Mouse (Mus musculus) embryonic facial prominence, embryonic 10.5 days (tissue): ENCODE results near the gene Rap1a. TPM values are rescaled to one million over a fixed set of nuclear protein-coding genes. Genes with fewer than 3 reads are reported as not detected.

Source experiments
- DNase-seq: peaks from one replicate; pipeline ENCODE4 v3.0.0-alpha.2; 2017; ENCODE audit warnings: low spot score
- H3K27ac ChIP-seq: fragments of 300-500 bp; sonication (generic); replicated peaks from 2 replicates; pipeline ENCODE4 v1.5.1; 2016; ENCODE audit warnings: mild to moderate bottlenecking
- H3K27me3 ChIP-seq: fragments of 300-500 bp; sonication (generic); replicated peaks from 2 replicates; pipeline ENCODE4 v1.6.1; 2016; ENCODE audit warnings: low read depth, mild to moderate bottlenecking; ENCODE audit not compliant: poor library complexity, severe bottlenecking
- H3K36me3 ChIP-seq: fragments of 300-500 bp; sonication (generic); replicated peaks from 2 replicates; pipeline ENCODE4 v1.6.1; 2016; ENCODE audit warnings: mild to moderate bottlenecking, moderate library complexity
- H3K4me1 ChIP-seq: fragments of 300-500 bp; sonication (generic); 2 replicates; pipeline ENCODE4 v1.6.1; 2016
- H3K4me3 ChIP-seq: fragments of 300-500 bp; sonication (generic); 2 replicates; pipeline ENCODE4 v1.5.1; 2016; ENCODE audit warnings: mild to moderate bottlenecking, moderate library complexity
- H3K9me3 ChIP-seq: fragments of 300-500 bp; sonication (generic); 2 replicates; pipeline ENCODE4 v1.6.1; 2016; ENCODE audit warnings: mild to moderate bottlenecking
- WGBS: fragments of 180-500 bp; shearing (Covaris S2); methylation state at CpG from one replicate; pipeline ENCODE4 v1.1.7; 2016; 5-methylcytosine and 5-hydroxymethylcytosine counted together
- polyA plus RNA-seq: library from polyadenylated mRNA; unstranded; fragments of >200 nt; fragmentation: Nextera tagmentation; extraction: Ambion mirVana; gene quantifications from 2 replicates; pipeline ENCODE4 v1.2.1, GENCODE M21; 2016

The Rap1a gene
- polyA plus RNA-seq: 66.0 and 66.3 TPM in 2 replicates

GRCm38 (mm10) chr3:105801191-105802166 is at the start of gene Rap1a:
Rap1a (minus strand) TSS chr3:105801336.
- no peaks in the 10 kb centered on the region for H3K36me3 ChIP-seq
- 18% methylated on average over 50 of the region's 50 CpGs for WGBS
- peaks cover 26% of the 10 kb centered on the region for H3K4me1 ChIP-seq
- DNase-seq: peak; percentile 90
- H3K27ac ChIP-seq: peak within 1 kb of the TSS; percentile 95
- H3K4me3 ChIP-seq: peak within 1 kb of the TSS; percentile 87
- H3K9me3 ChIP-seq: no peaks in the 10 kb centered on the region
- no peaks in the 10 kb centered on the region; the same call in 1 of the 2 replicates for H3K27me3 ChIP-seq

- 0 out of 2 replicates have a peak, but pooled peaks cover 3% of the 10 kb centered on the region for H3K4me1 ChIP-seq
- no peaks in the 10 kb centered on the region for H3K27me3 ChIP-seq
- H3K9me3 ChIP-seq: no peaks in the 10 kb centered on the region
- H3K36me3 ChIP-seq: no peaks in the 10 kb centered on the region
- H3K27ac ChIP-seq: no peak overlapping the region
- H3K4me3 ChIP-seq: no peak overlapping the region
- no peak for DNase-seq
- 66% methylated on average over 7 of the region's 7 CpGs for WGBS
These were observed 45.3 kb upstream of the Rap1a start for GRCm38 (mm10) chr3:105846294-105847069.

- H3K4me3 ChIP-seq: no peak overlapping the region
- H3K27ac ChIP-seq: no peak overlapping the region
- H3K9me3 ChIP-seq: no peaks in the 10 kb centered on the region
- no peaks in the 10 kb centered on the region for H3K36me3 ChIP-seq
- H3K4me1 ChIP-seq: no peaks in the 10 kb centered on the region
- DNase-seq: no peak
- WGBS: 84% methylated on average over 4 of the region's 4 CpGs
- no peaks in the 10 kb centered on the region for H3K27me3 ChIP-seq
These were observed 38.7 kb upstream of the Rap1a start for GRCm38 (mm10) chr3:105839836-105840235.

GRCm38 (mm10) chr3:105838655-105839054 is 37.5 kb upstream of the Rap1a start:
- Histone ChIP-seq H3K4me1 (0 out of 2 replicates have a peak, but pooled peaks cover under 1% of the 10 kb centered on the region), H3K27me3 (no peaks in the 10 kb centered on the region), H3K27ac (no peak overlapping the region), H3K4me3 (no peak overlapping the region), H3K36me3 (no peaks in the 10 kb centered on the region), H3K9me3 (no peaks in the 10 kb centered on the region)
- WGBS: 82% methylated on average over 3 of the region's 3 CpGs
- DNase-seq: no peak

GRCm38 (mm10) chr3:105836883-105837282 is 35.7 kb upstream of the Rap1a start:
- DNase-seq: no peak
- WGBS: 85% methylated on average over 3 of the region's 3 CpGs
- Histone ChIP-seq H3K27me3 (no peaks in the 10 kb centered on the region), H3K4me3 (no peak overlapping the region), H3K4me1 (0 out of 2 replicates have a peak, but pooled peaks cover 6% of the 10 kb centered on the region), H3K27ac (no peak overlapping the region), H3K9me3 (no peaks in the 10 kb centered on the region), H3K36me3 (no peaks in the 10 kb centered on the region)

- H3K27ac ChIP-seq: no peak overlapping the region
- 0 out of 2 replicates have a peak, but pooled peaks cover 6% of the 10 kb centered on the region for H3K4me1 ChIP-seq
- no peaks in the 10 kb centered on the region for H3K9me3 ChIP-seq
- no peak for DNase-seq
- H3K36me3 ChIP-seq: no peaks in the 10 kb centered on the region
- H3K27me3 ChIP-seq: no peaks in the 10 kb centered on the region
- H3K4me3 ChIP-seq: no peak overlapping the region
- 76% methylated on average over 3 of the region's 3 CpGs for WGBS
These were observed 34.7 kb upstream of the Rap1a start for GRCm38 (mm10) chr3:105835875-105836274.

GRCm38 (mm10) chr3:105831584-105831983 is 30.4 kb upstream of the Rap1a start:
- no peak for DNase-seq
- Histone ChIP-seq H3K4me3 (no peak overlapping the region), H3K4me1 (0 out of 2 replicates have a peak, but pooled peaks cover 6% of the 10 kb centered on the region), H3K27me3 (no peaks in the 10 kb centered on the region), H3K9me3 (no peaks in the 10 kb centered on the region), H3K27ac (no peak overlapping the region), H3K36me3 (no peaks in the 10 kb centered on the region)
- WGBS: 94% methylated on average over 3 of the region's 3 CpGs

GRCm38 (mm10) chr3:105825501-105826161 is 24.5 kb upstream of the Rap1a start:
- Histone ChIP-seq H3K9me3 (no peaks in the 10 kb centered on the region), H3K36me3 (no peaks in the 10 kb centered on the region), H3K27me3 (no peaks in the 10 kb centered on the region), H3K4me1 (peaks cover 13% of the 10 kb centered on the region), H3K4me3 (no peak overlapping the region), H3K27ac (no peak overlapping the region)
- DNase-seq: no peak
- 57% methylated on average over 7 of the region's 7 CpGs for WGBS

GRCm38 (mm10) chr3:105824704-105825103 is 23.6 kb upstream of the Rap1a start:
- H3K4me1 ChIP-seq: peaks cover 13% of the 10 kb centered on the region
- 56% methylated on average over 2 of the region's 2 CpGs for WGBS
- no peaks in the 10 kb centered on the region for H3K27me3 ChIP-seq
- no peak overlapping the region for H3K4me3 ChIP-seq
- no peak for DNase-seq
- H3K27ac ChIP-seq: no peak overlapping the region
- no peaks in the 10 kb centered on the region for H3K9me3 ChIP-seq
- no peaks in the 10 kb centered on the region for H3K36me3 ChIP-seq

- Histone ChIP-seq H3K36me3 (no peaks in the 10 kb centered on the region), H3K4me1 (peaks cover 13% of the 10 kb centered on the region), H3K27ac (no peak overlapping the region), H3K4me3 (no peak overlapping the region), H3K9me3 (no peaks in the 10 kb centered on the region), H3K27me3 (no peaks in the 10 kb centered on the region)
- no peak for DNase-seq
- WGBS: 51% methylated on average over 5 of the region's 5 CpGs
These were observed 23.0 kb upstream of the Rap1a start for GRCm38 (mm10) chr3:105824103-105824502.

- H3K36me3 ChIP-seq: no peaks in the 10 kb centered on the region
- no peak overlapping the region for H3K4me3 ChIP-seq
- H3K27ac ChIP-seq: no peak overlapping the region
- DNase-seq: no peak
- peaks cover 13% of the 10 kb centered on the region for H3K4me1 ChIP-seq
- H3K9me3 ChIP-seq: no peaks in the 10 kb centered on the region
- no peaks in the 10 kb centered on the region for H3K27me3 ChIP-seq
These were observed 22.5 kb upstream of the Rap1a start for GRCm38 (mm10) chr3:105823609-105824008.

GRCm38 (mm10) chr3:105821504-105821903 is 20.4 kb upstream of the Rap1a start:
- 89% methylated on average over 3 of the region's 3 CpGs for WGBS

More at GRCm38 (mm10) chr3:105821504-105821903, 20.4 kb upstream of the Rap1a start:
- Histone ChIP-seq H3K27ac (no peak overlapping the region), H3K4me3 (no peak overlapping the region), H3K36me3 (no peaks in the 10 kb centered on the region), H3K9me3 (no peaks in the 10 kb centered on the region), H3K27me3 (no peaks in the 10 kb centered on the region), H3K4me1 (peaks cover 13% of the 10 kb centered on the region)
- no peak for DNase-seq
